Mouse (Mus musculus): Measurements from ENCODE around the gene Cep290.

The Cep290 gene

DNA sequence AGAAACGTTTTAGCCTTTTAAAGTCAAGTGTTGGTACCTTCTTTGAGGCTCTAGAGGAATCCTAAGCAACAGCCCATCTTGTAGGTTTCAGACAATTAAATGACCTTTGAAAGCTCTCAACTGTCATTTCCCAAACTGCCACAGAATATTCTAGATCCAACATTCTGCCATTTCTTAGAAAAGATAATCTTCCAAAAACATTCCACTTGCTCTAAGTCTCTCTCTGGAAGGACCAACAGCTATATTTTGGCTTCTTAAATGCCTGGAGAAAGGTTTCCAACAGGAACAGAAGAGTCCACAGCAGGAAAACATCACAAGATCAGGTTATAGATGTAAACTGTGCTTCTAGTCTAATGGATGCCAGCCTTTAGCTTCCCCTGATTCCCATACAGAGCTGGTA lies 103.0 kb downstream of the Cep290 start, which contains the start of the genes 4930430F08Rik and 1700017N19Rik:
Gene 4930430F08Rik (minus strand): TSS at position 101 of the 400 bp plus-strand sequence.
Gene 1700017N19Rik (plus strand): TSS at position 162 of the 400 bp plus-strand sequence.
- DNase-seq (ENCODE audit: low spot score): no peak

DNA sequence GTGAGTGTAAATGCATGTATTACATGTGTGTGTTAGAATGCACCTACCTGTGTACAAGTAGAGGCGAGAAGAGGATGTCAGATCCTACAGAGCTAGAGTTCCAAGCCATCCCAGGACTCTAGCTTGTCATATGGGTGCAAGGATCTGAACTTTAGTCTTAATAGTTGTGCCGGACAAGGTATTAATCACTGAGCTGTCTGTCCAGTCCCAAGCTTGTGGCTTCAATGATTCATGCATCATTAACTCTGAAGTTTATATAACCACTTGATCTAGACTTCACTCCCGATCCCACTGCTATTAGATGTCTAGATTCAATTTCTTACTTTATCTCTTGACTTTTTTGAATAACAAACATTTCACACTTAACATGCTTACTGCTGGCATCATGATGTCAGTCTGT lies 111.0 kb downstream of the Cep290 start:
- DNase-seq (ENCODE audit: low spot score): no peak

DNA sequence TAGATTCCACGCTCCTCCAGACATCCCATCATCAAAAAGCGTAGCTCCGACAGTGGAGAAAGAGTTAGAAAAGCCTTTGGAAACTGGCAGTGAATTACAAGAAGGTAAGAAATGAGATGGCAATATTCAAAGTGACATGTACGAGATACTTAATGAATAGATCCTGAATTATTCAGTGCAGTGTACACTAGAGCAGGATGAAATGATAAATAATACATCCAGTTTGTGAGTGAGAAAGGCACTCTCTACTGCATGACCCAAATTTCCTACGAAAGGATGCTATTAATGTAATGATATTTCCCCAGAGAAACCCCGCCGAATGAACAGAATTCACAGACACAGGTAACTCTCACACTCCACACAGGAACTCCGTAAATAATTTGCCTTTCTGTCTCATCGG lies 116.2 kb downstream of the Cep290 start:
- no peak for DNase-seq (ENCODE audit: low spot score)

DNA sequence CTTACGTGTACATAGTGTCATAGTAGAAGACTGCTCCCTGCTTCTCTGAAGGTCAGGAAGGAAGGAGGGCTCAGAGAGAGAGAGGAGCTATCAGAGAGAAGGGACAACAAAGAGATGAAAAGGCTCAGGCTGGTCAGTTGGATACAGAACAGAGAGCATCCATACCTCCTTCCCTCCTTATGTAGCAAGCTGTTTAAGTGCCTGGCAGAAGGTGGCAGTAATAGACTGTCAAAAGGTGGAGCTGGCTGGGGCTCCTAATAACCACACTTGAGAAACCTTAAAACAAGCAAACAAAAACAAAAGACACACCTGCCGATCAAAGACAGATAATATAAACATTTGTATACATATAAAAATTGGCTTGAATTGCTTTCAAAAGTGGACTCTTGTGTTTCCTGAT lies 116.9 kb downstream of the Cep290 start:
- DNase-seq (ENCODE audit: low spot score): no peak

DNA sequence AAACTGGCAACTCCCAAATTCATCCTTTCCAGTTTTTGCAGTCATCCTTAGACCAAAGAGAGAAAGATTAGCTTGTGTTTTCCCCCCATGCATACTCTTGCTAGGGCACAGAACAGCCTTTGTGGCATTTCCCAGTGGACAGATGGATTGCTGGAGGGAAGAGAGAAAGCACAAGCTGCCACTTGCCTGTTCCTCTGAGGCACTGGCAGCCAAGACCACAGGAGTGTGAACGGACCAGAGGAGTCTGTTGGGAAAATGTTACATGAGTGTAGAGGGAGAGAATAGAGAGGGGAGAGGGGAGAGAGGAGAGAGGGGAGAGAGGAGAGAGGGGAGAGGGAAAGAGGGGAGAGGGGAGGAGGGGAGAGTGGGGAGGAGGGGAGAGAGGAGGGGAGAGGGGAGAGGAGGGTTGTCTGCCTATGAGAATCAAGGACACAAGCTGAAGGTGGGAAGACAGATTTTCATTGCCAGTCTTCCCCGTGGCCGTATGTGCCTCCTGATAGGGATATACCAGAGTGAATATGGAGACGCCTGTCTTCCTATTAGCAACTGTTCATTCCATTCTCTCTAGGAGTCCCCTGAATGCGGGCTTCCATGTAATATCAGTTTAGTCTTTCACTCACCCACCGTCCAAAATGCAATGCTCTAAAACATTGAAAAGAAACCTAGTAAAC lies 130.0 kb downstream of the Cep290 start:
- DNase-seq (ENCODE audit: low spot score): no peak

DNA sequence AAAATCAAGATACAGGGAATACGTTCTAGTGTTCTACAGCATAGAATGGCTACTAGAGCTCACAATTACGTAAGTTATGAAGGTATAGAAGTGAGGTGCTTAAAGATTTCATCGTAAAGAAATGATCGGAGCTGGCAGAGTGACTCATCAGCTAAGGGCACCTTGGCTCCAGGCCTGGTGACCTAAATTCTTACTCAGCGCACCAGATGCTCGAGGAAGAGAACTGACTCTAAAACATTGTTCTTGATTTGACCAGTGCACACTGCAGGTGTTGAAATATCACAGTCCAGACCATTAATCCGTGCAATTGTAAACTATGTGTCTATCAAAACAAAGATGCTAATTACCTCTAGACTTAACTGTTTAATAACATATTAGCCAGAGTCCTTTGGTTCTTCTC lies 132.1 kb downstream of the Cep290 start:
- DNase-seq (ENCODE audit: low spot score): no peak

DNA sequence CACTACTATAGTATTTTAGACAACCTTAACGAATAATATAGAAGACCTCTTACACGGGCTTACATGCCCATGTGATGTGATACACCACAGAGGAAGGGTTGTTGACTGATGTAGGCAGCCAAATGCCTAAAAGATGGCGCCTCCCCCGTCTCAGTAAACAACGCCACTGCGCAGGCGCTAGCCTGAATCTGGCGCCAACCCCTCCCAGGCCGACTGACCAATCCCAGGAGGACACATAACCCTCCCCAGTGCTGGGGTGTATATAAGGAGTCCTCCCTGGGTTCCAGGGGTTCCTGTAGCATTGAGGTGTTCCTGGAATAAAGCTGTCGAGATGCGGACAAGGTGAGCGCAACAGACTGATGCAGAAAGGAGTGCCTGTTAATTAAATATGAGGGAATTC lies 132.7 kb downstream of the Cep290 start:
- no peak for DNase-seq (ENCODE audit: low spot score)

DNA sequence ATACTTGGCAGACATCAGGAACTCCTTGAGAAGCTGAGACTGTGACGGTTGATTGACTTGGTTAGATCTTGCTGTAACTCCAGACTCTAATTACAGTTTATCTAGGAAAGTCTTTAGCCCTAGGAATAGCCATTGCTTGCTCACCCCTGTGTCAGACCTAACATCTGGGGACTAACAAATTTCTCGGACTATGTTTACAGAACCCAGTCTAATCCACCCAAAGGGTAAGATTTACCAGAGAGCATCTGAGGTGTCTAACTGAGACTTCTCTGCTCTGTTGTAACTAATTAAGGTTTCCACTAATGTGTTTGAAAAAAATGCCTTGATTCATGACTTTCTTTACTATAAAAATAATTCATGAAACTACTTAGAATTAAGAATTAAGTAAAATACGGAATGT lies 135.1 kb downstream of the Cep290 start:
- no peak for DNase-seq (ENCODE audit: low spot score)

Measured in yolk sac, embryonic 10.5 days (tissue).